Mouse (Mus musculus) limb, embryonic 10.5 days (tissue): ENCODE measurements around the gene Osbpl11. TPM values are rescaled to one million over a fixed set of nuclear protein-coding genes. Genes with fewer than 3 reads are reported as not detected.

Source experiments
- DNase-seq: peaks from one replicate; pipeline ENCODE4 v3.0.0-alpha.2; 2017; ENCODE audit warnings: low spot score
- H3K27ac ChIP-seq: fragments of 300-500 bp; sonication (generic); 2 replicates; pipeline ENCODE4 v1.5.1; 2016; ENCODE audit warnings: mild to moderate bottlenecking
- H3K27me3 ChIP-seq: fragments of 300-500 bp; sonication (generic); 2 replicates; pipeline ENCODE4 v1.6.1; 2016; ENCODE audit warnings: low read depth, mild to moderate bottlenecking; ENCODE audit not compliant: poor library complexity, severe bottlenecking
- H3K36me3 ChIP-seq: fragments of 300-500 bp; sonication (generic); 2 replicates; pipeline ENCODE4 v1.6.1; 2016; ENCODE audit warnings: mild to moderate bottlenecking, moderate library complexity
- H3K4me1 ChIP-seq: fragments of 300-500 bp; sonication (generic); 2 replicates; pipeline ENCODE4 v1.6.1; 2016
- H3K4me3 ChIP-seq: fragments of 300-500 bp; sonication (generic); 2 replicates; pipeline ENCODE4 v1.5.1; 2016; ENCODE audit warnings: mild to moderate bottlenecking, moderate library complexity
- H3K9me3 ChIP-seq: fragments of 300-500 bp; sonication (generic); replicated peaks from 2 replicates; pipeline ENCODE4 v1.6.1; 2016; ENCODE audit warnings: mild to moderate bottlenecking
- WGBS: fragments of 180-500 bp; shearing (Covaris S2); methylation state at CpG from one replicate; pipeline ENCODE4 v1.1.7; 2016; 5-methylcytosine and 5-hydroxymethylcytosine counted together
- polyA plus RNA-seq: library from polyadenylated mRNA; unstranded; fragments of >200 nt; fragmentation: Nextera tagmentation; extraction: Ambion mirVana; gene quantifications from 2 replicates; pipeline ENCODE4 v1.2.1, GENCODE M21; 2016

The Osbpl11 gene
- polyA plus RNA-seq, 1 experiment from 2014 or later = 24.8 TPM

GRCm38 (mm10) chr16:33179911-33180310, 5.0 kb upstream of the Osbpl11 start:
- H3K9me3 ChIP-seq = no peaks in the 10 kb centered on the region

GRCm38 (mm10) chr16:33180793-33181192, 4.1 kb upstream of the Osbpl11 start:
- Histone ChIP-seq H3K9me3 (no peaks in the 10 kb centered on the region), H3K27ac (no peak overlapping the region), H3K4me3 (no peak overlapping the region), H3K4me1 (peaks cover 6% of the 10 kb centered on the region), H3K27me3 (no peaks in the 10 kb centered on the region), H3K36me3 (no peaks in the 10 kb centered on the region)
- no peak for DNase-seq
- 78% methylated on average over 3 of the region's 3 CpGs for WGBS

More at GRCm38 (mm10) chr16:33179911-33180310, 5.0 kb upstream of the Osbpl11 start:
- Histone ChIP-seq H3K27ac (no peak overlapping the region), H3K4me3 (no peak overlapping the region), H3K27me3 (no peaks in the 10 kb centered on the region), H3K36me3 (no peaks in the 10 kb centered on the region), H3K4me1 (no peaks in the 10 kb centered on the region)
- WGBS = 90% methylated on average over 3 of the region's 3 CpGs
- no peak for DNase-seq

- Histone ChIP-seq H3K36me3 (peaks cover 3% of the 10 kb centered on the region; the same call in 1 of the 2 replicates), H3K27me3 (no peaks in the 10 kb centered on the region), H3K9me3 (no peaks in the 10 kb centered on the region), H3K4me3 (peak overlapping the region; percentile 98), H3K27ac (peak overlapping the region; percentile 94), H3K4me1 (peaks cover 15% of the 10 kb centered on the region)
- peak; percentile 50 for DNase-seq
- under 1% methylated on average over 59 of the region's 59 CpGs for WGBS
These were observed 583 bp downstream of the Osbpl11 start for GRCm38 (mm10) chr16:33185261-33186046.

GRCm38 (mm10) chr16:33186134-33186533, 1.3 kb downstream of the Osbpl11 start:
- Histone ChIP-seq H3K4me1 (peaks cover 15% of the 10 kb centered on the region), H3K27ac (no peak overlapping the region), H3K36me3 (peaks cover 3% of the 10 kb centered on the region; the same call in 1 of the 2 replicates), H3K4me3 (peak overlapping the region; percentile 98), H3K9me3 (no peaks in the 10 kb centered on the region), H3K27me3 (no peaks in the 10 kb centered on the region)
- DNase-seq = no peak
- 39% methylated on average over 4 of the region's 4 CpGs for WGBS

- DNase-seq = no peak
- Histone ChIP-seq H3K4me3 (no peak overlapping the region), H3K4me1 (peaks cover 15% of the 10 kb centered on the region), H3K27me3 (no peaks in the 10 kb centered on the region), H3K9me3 (no peaks in the 10 kb centered on the region), H3K27ac (no peak overlapping the region), H3K36me3 (peaks cover 11% of the 10 kb centered on the region)
- WGBS = 74% methylated on average over 3 of the region's 3 CpGs
These were observed 3.2 kb downstream of the Osbpl11 start for GRCm38 (mm10) chr16:33188076-33188475.

- Histone ChIP-seq H3K4me3 (no peak overlapping the region), H3K4me1 (peaks cover 4% of the 10 kb centered on the region), H3K27ac (no peak overlapping the region), H3K36me3 (peaks cover 19% of the 10 kb centered on the region), H3K27me3 (no peaks in the 10 kb centered on the region), H3K9me3 (no peaks in the 10 kb centered on the region)
- 91% methylated on average over 2 of the region's 2 CpGs for WGBS
- no peak for DNase-seq
These were observed 6.8 kb downstream of the Osbpl11 start for GRCm38 (mm10) chr16:33191671-33192091.

GRCm38 (mm10) chr16:33192280-33192679, 7.4 kb downstream of the Osbpl11 start:
- Histone ChIP-seq H3K9me3 (no peaks in the 10 kb centered on the region), H3K4me3 (no peak overlapping the region), H3K36me3 (peaks cover 22% of the 10 kb centered on the region), H3K27ac (no peak overlapping the region), H3K4me1 (no peaks in the 10 kb centered on the region), H3K27me3 (no peaks in the 10 kb centered on the region)
- 86% methylated on average over 2 of the region's 2 CpGs for WGBS
- no peak for DNase-seq

GRCm38 (mm10) chr16:33193649-33194048, 8.8 kb downstream of the Osbpl11 start:
- Histone ChIP-seq H3K4me1 (no peaks in the 10 kb centered on the region), H3K4me3 (no peak overlapping the region), H3K27ac (no peak overlapping the region), H3K27me3 (no peaks in the 10 kb centered on the region), H3K9me3 (no peaks in the 10 kb centered on the region), H3K36me3 (peaks cover 22% of the 10 kb centered on the region)
- WGBS = 59% methylated on average over 2 of the region's 2 CpGs
- peak; percentile 44 for DNase-seq

GRCm38 (mm10) chr16:33195686-33196313, 10.9 kb downstream of the Osbpl11 start:
- WGBS = 71% methylated on average over 4 of the region's 5 CpGs
- no peak for DNase-seq
- H3K27me3 ChIP-seq = no peaks in the 10 kb centered on the region
- no peak overlapping the region for H3K27ac ChIP-seq
- peaks cover 38% of the 10 kb centered on the region for H3K36me3 ChIP-seq
- H3K4me3 ChIP-seq = no peak overlapping the region
- H3K9me3 ChIP-seq = no peaks in the 10 kb centered on the region
- no peaks in the 10 kb centered on the region for H3K4me1 ChIP-seq

GRCm38 (mm10) chr16:33196578-33196977, 11.7 kb downstream of the Osbpl11 start:
- Histone ChIP-seq H3K9me3 (no peaks in the 10 kb centered on the region), H3K27ac (no peak overlapping the region), H3K36me3 (peaks cover 42% of the 10 kb centered on the region), H3K4me3 (no peak overlapping the region), H3K27me3 (no peaks in the 10 kb centered on the region), H3K4me1 (no peaks in the 10 kb centered on the region)
- no peak for DNase-seq
- WGBS = 93% methylated on average over 6 of the region's 6 CpGs

GRCm38 (mm10) chr16:33200589-33200988, 15.7 kb downstream of the Osbpl11 start:
- 89% methylated on average over 8 of the region's 8 CpGs for WGBS
- H3K36me3 ChIP-seq = peaks cover 57% of the 10 kb centered on the region
- H3K27ac ChIP-seq = no peak overlapping the region
- no peak overlapping the region for H3K4me3 ChIP-seq
- H3K9me3 ChIP-seq = no peaks in the 10 kb centered on the region
- DNase-seq = no peak
- H3K4me1 ChIP-seq = no peaks in the 10 kb centered on the region
- no peaks in the 10 kb centered on the region for H3K27me3 ChIP-seq

GRCm38 (mm10) chr16:33210812-33211211, 25.9 kb downstream of the Osbpl11 start:
- WGBS = 83% methylated on average over 2 of the region's 2 CpGs
- peaks cover 86% of the 10 kb centered on the region for H3K36me3 ChIP-seq
- H3K9me3 ChIP-seq = no peaks in the 10 kb centered on the region
- H3K27ac ChIP-seq = no peak overlapping the region
- no peak for DNase-seq
- no peaks in the 10 kb centered on the region for H3K4me1 ChIP-seq
- no peak overlapping the region for H3K4me3 ChIP-seq
- H3K27me3 ChIP-seq = no peaks in the 10 kb centered on the region

GRCm38 (mm10) chr16:33216313-33217003, 31.6 kb downstream of the Osbpl11 start:
- H3K4me3 ChIP-seq = no peak overlapping the region
- no peak overlapping the region for H3K27ac ChIP-seq
- no peaks in the 10 kb centered on the region for H3K27me3 ChIP-seq
- WGBS = 90% methylated on average over 9 of the region's 9 CpGs
- no peaks in the 10 kb centered on the region for H3K4me1 ChIP-seq
- H3K9me3 ChIP-seq = no peaks in the 10 kb centered on the region
- H3K36me3 ChIP-seq = peaks cover 72% of the 10 kb centered on the region
- DNase-seq = no peak
